Mouse (Mus musculus) lung, postnatal 0 days (tissue): Measurements from ENCODE around the gene Phf12.

Experiments
- CTCF ChIP-seq: IDR thresholded peaks from 2 replicates; pipeline ENCODE4 v1.5.1; 2016; ENCODE audit warnings: antibody characterized with exemption, mild to moderate bottlenecking
- EP300 ChIP-seq: IDR thresholded peaks from 2 replicates; pipeline ENCODE4 v1.6.1; 2016; ENCODE audit warnings: antibody characterized with exemption, mild to moderate bottlenecking, control low read depth

- no peak for TF ChIP-seq EP300
- TF ChIP-seq CTCF: no peak
These were observed 4.4 kb upstream of the Phf12 start for GRCm38 (mm10) chr11:77978161-77978560.
